In the genomic region with DNA sequence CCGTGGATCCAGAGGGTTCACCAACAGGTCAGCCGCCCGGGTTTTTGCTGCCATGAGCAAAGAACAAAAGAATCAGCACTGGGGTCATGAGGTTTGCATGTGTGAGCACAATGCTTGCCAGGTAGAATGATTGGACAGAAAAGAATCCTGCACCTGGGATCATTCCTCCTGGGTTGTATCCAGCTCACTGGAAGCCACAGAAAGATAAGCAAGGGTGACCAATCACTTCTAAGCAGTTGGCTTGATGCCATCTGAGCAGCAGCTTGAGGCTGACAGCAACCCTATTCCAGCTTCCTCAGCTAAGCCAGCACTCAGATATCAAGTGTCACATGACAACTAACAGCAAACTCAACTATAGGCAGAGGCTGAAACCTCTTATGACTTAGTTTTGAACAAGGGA, we compare ENCODE assay signal across 8 mouse cellular contexts.
A peak's percentile ranks its signal among the peaks of the same experiment; 100 is the strongest.
DNase-seq lines count a peak whose midpoint lies in the region; ATAC-seq lines count a peak whose summit lies in the region.

No protein-coding gene starts in this region.

- peaks cover 6% of the 10 kb centered on the region; the same call in 1 of the 2 replicates for H3K36me3 ChIP-seq in intestine, embryonic 15.5 days

- DNase-seq in cerebellum, adult 11 months = peak; percentile 26
- DNase-seq in urinary bladder, postnatal 25 days (ENCODE audit: low spot score) = peak; percentile 44
- DNase-seq in urinary bladder, postnatal 4 days (ENCODE audit: low spot score in 2 of 2) = no peak
- peak; percentile 23 for DNase-seq in mesoderm, embryonic 11.5 days (ENCODE audit: low read depth, low spot score)
- DNase-seq in embryo, embryonic 10 days (ENCODE audit: low spot score) = no peak

- 43% methylated on average over 3 of the region's 3 CpGs for WGBS in intestine, embryonic 15.5 days

- no peaks in the 10 kb centered on the region for H3K9me3 ChIP-seq in intestine, embryonic 15.5 days

- ATAC-seq in cerebellum, adult (ENCODE audit: insufficient number of reproducible peaks, low FRiP score, low TSS enrichment) = no peak
- ATAC-seq in intestine, embryonic 15.5 days = peak; percentile 86
- no peak for ATAC-seq in erythroid progenitor cell, adult 5-6 weeks (replicated peaks; ENCODE audit: low FRiP score, poor library complexity, severe bottlenecking)

- no peak overlapping the region for H3K9ac ChIP-seq in intestine, embryonic 15.5 days

- H3K4me1 ChIP-seq in intestine, embryonic 15.5 days (replicated peaks) = 0 out of 2 replicates have a peak, but pooled peaks cover 3% of the 10 kb centered on the region

- H3K4me2 ChIP-seq in intestine, embryonic 15.5 days (replicated peaks) = no peak overlapping the region

- no peak overlapping the region for H3K4me3 ChIP-seq in intestine, embryonic 15.5 days (replicated peaks)

- H3K27ac ChIP-seq in intestine, embryonic 15.5 days = no peak overlapping the region

- no peaks in the 10 kb centered on the region for H3K27me3 ChIP-seq in intestine, embryonic 15.5 days (replicated peaks)

Comparison
In these comparisons a context has a peak if more than half of its experiments do, and no peak if none do; other contexts are left out.
1. DNase-seq: peak in cerebellum, adult 11 months (single experiment), urinary bladder, postnatal 25 days (single experiment) and mesoderm, embryonic 11.5 days (single experiment); none in urinary bladder, postnatal 4 days (0 of 2) and embryo, embryonic 10 days (single experiment).